Mouse (Mus musculus): Measurements from ENCODE around the gene Gpr25. TPM values are rescaled to one million over a fixed set of nuclear protein-coding genes. Genes with fewer than 3 reads are reported as not detected.

The Gpr25 gene
- polyA plus RNA-seq, 1 experiment: 0.55 TPM

- Histone ChIP-seq H3K27me3 (ENCODE audit: control insufficient read depth, insufficient read depth, low read length) (peaks cover 4% of the 10 kb centered on the region; the same call in 1 of the 2 replicates), H3K27ac (ENCODE audit: insufficient read depth, low read depth, low read length) (no peak overlapping the region), H3K36me3 (ENCODE audit: control insufficient read depth, insufficient read depth, low read length) (no peaks in the 10 kb centered on the region), H3K4me3 (ENCODE audit: low read depth, low read length) (no peak overlapping the region), H3K4me1 (ENCODE audit: control insufficient read depth, insufficient read depth, insufficient read length, low read length) (no peaks in the 10 kb centered on the region)
- no peak for TF ChIP-seq CTCF (IDR thresholded peaks at IDR 0.05; ENCODE audit: extremely low read depth, insufficient read length, insufficient replicate concordance, low read depth, low read length)
- no peak for TF ChIP-seq POLR2A (IDR thresholded peaks at IDR 0.05; ENCODE audit: low read depth, low read length)
- WGBS: 62% methylated on average over 6 of the region's 6 CpGs
These were observed 5.5 kb upstream of the Gpr25 start for GRCm38 (mm10) chr1:136266127-136266526.

- WGBS: 77% methylated on average over 5 of the region's 5 CpGs
- Histone ChIP-seq H3K36me3 (ENCODE audit: control insufficient read depth, insufficient read depth, low read length) (no peaks in the 10 kb centered on the region), H3K4me3 (ENCODE audit: low read depth, low read length) (no peak overlapping the region), H3K27me3 (ENCODE audit: control insufficient read depth, insufficient read depth, low read length) (peaks cover 26% of the 10 kb centered on the region), H3K27ac (ENCODE audit: insufficient read depth, low read depth, low read length) (no peak overlapping the region), H3K4me1 (ENCODE audit: control insufficient read depth, insufficient read depth, insufficient read length, low read length) (peaks cover 11% of the 10 kb centered on the region)
- TF ChIP-seq POLR2A (IDR thresholded peaks at IDR 0.05; ENCODE audit: low read depth, low read length): no peak
- TF ChIP-seq CTCF (IDR thresholded peaks at IDR 0.05; ENCODE audit: extremely low read depth, insufficient read length, insufficient replicate concordance, low read depth, low read length): no peak
These were observed 2.7 kb upstream of the Gpr25 start for GRCm38 (mm10) chr1:136263355-136263754.

GRCm38 (mm10) chr1:136259893-136260634, 609 bp downstream of the Gpr25 start:
- WGBS: 1% methylated on average over 95 of the region's 95 CpGs
- Histone ChIP-seq H3K36me3 (ENCODE audit: control insufficient read depth, insufficient read depth, low read length) (no peaks in the 10 kb centered on the region), H3K4me3 (ENCODE audit: low read depth, low read length) (peak overlapping the region; percentile 59), H3K27ac (ENCODE audit: insufficient read depth, low read depth, low read length) (no peak overlapping the region), H3K4me1 (ENCODE audit: control insufficient read depth, insufficient read depth, insufficient read length, low read length) (peaks cover 11% of the 10 kb centered on the region), H3K27me3 (ENCODE audit: control insufficient read depth, insufficient read depth, low read length) (peaks cover 34% of the 10 kb centered on the region)
- no peak for TF ChIP-seq CTCF (IDR thresholded peaks at IDR 0.05; ENCODE audit: extremely low read depth, insufficient read length, insufficient replicate concordance, low read depth, low read length)
- no peak for TF ChIP-seq POLR2A (IDR thresholded peaks at IDR 0.05; ENCODE audit: low read depth, low read length)

- Histone ChIP-seq H3K4me3 (ENCODE audit: low read depth, low read length) (peak overlapping the region; percentile 59), H3K4me1 (ENCODE audit: control insufficient read depth, insufficient read depth, insufficient read length, low read length) (peaks cover 11% of the 10 kb centered on the region), H3K27me3 (ENCODE audit: control insufficient read depth, insufficient read depth, low read length) (peaks cover 34% of the 10 kb centered on the region), H3K36me3 (ENCODE audit: control insufficient read depth, insufficient read depth, low read length) (no peaks in the 10 kb centered on the region), H3K27ac (ENCODE audit: insufficient read depth, low read depth, low read length) (no peak overlapping the region)
- WGBS: 2% methylated on average over 16 of the region's 16 CpGs
- TF ChIP-seq CTCF (IDR thresholded peaks at IDR 0.05; ENCODE audit: extremely low read depth, insufficient read length, insufficient replicate concordance, low read depth, low read length) (no peak), POLR2A (IDR thresholded peaks at IDR 0.05; ENCODE audit: low read depth, low read length) (no peak)
These were observed 1.2 kb downstream of the Gpr25 start for GRCm38 (mm10) chr1:136259543-136259892.

- H3K4me3 ChIP-seq (ENCODE audit: low read depth, low read length): no peak overlapping the region
- no peaks in the 10 kb centered on the region for H3K36me3 ChIP-seq (ENCODE audit: control insufficient read depth, insufficient read depth, low read length)
- 75% methylated on average over 9 of the region's 9 CpGs for WGBS
- peaks cover 11% of the 10 kb centered on the region for H3K4me1 ChIP-seq (ENCODE audit: control insufficient read depth, insufficient read depth, insufficient read length, low read length)
- peaks cover 32% of the 10 kb centered on the region for H3K27me3 ChIP-seq (ENCODE audit: control insufficient read depth, insufficient read depth, low read length)
- H3K27ac ChIP-seq (ENCODE audit: insufficient read depth, low read depth, low read length): no peak overlapping the region
- TF ChIP-seq POLR2A (IDR thresholded peaks at IDR 0.05; ENCODE audit: low read depth, low read length): no peak
- no peak for TF ChIP-seq CTCF (IDR thresholded peaks at IDR 0.05; ENCODE audit: extremely low read depth, insufficient read length, insufficient replicate concordance, low read depth, low read length)
These were observed 2.2 kb downstream of the Gpr25 start for GRCm38 (mm10) chr1:136258495-136258894.

GRCm38 (mm10) chr1:136255657-136256056, 5.0 kb downstream of the Gpr25 start:
- peaks cover 28% of the 10 kb centered on the region for H3K27me3 ChIP-seq (ENCODE audit: control insufficient read depth, insufficient read depth, low read length)
- no peak for TF ChIP-seq CTCF (IDR thresholded peaks at IDR 0.05; ENCODE audit: extremely low read depth, insufficient read length, insufficient replicate concordance, low read depth, low read length)
- no peak for TF ChIP-seq POLR2A (IDR thresholded peaks at IDR 0.05; ENCODE audit: low read depth, low read length)
- H3K4me1 ChIP-seq (ENCODE audit: control insufficient read depth, insufficient read depth, insufficient read length, low read length): peaks cover 9% of the 10 kb centered on the region
- WGBS: 60% methylated on average over 8 of the region's 8 CpGs
- no peaks in the 10 kb centered on the region for H3K36me3 ChIP-seq (ENCODE audit: control insufficient read depth, insufficient read depth, low read length)
- no peak overlapping the region for H3K4me3 ChIP-seq (ENCODE audit: low read depth, low read length)
- no peak overlapping the region for H3K27ac ChIP-seq (ENCODE audit: insufficient read depth, low read depth, low read length)

- Histone ChIP-seq H3K27me3 (ENCODE audit: control insufficient read depth, insufficient read depth, low read length) (peaks cover 24% of the 10 kb centered on the region), H3K36me3 (ENCODE audit: control insufficient read depth, insufficient read depth, low read length) (no peaks in the 10 kb centered on the region), H3K4me1 (ENCODE audit: control insufficient read depth, insufficient read depth, insufficient read length, low read length) (peaks cover 7% of the 10 kb centered on the region), H3K27ac (ENCODE audit: insufficient read depth, low read depth, low read length) (no peak overlapping the region), H3K4me3 (ENCODE audit: low read depth, low read length) (no peak overlapping the region)
- TF ChIP-seq POLR2A (IDR thresholded peaks at IDR 0.05; ENCODE audit: low read depth, low read length) (no peak), CTCF (IDR thresholded peaks at IDR 0.05; ENCODE audit: extremely low read depth, insufficient read length, insufficient replicate concordance, low read depth, low read length) (no peak)
- WGBS: 42% methylated on average over 6 of the region's 6 CpGs
These were observed 5.5 kb downstream of the Gpr25 start for GRCm38 (mm10) chr1:136255174-136255573.
